Mouse (Mus musculus): ENCODE data around the gene Gm17482.

- TF ChIP-seq CTCF (IDR thresholded peaks at IDR 0.05; ENCODE audit: low read depth) (no peak), EP300 (IDR thresholded peaks at IDR 0.05; ENCODE audit: low read depth) (no peak)
Measured at GRCm38 (mm10) chr6:115260507-115260906, 33.4 kb downstream of the Gm17482 start.

All from liver, embryonic 14.5 days (tissue).